Mouse (Mus musculus) CD4-positive, CD25-positive, alpha-beta regulatory T cell, adult 4 months (primary cell): ENCODE measurements around the gene Mblac1. TPM values are rescaled to one million over a fixed set of nuclear protein-coding genes. Genes with fewer than 3 reads are reported as not detected.
"Not testable (repeated sequence)": the region's sequence is repeated elsewhere in the genome, so short reads cannot be mapped to it uniquely, and the experiment has no call there.

Experiments used
- ATAC-seq: one replicate; pipeline ENCODE4 v1.8.0; 2017
- polyA plus RNA-seq, 2 experiments: library from polyadenylated mRNA; unstranded; fragments of 100-300 nt; shearing (Covaris generic); gene quantifications; one replicate each; pipeline ENCODE4 v1.2.1; 2017

The Mblac1 gene
- polyA plus RNA-seq, 2 experiments from 2014 or later = not detected

DNA sequence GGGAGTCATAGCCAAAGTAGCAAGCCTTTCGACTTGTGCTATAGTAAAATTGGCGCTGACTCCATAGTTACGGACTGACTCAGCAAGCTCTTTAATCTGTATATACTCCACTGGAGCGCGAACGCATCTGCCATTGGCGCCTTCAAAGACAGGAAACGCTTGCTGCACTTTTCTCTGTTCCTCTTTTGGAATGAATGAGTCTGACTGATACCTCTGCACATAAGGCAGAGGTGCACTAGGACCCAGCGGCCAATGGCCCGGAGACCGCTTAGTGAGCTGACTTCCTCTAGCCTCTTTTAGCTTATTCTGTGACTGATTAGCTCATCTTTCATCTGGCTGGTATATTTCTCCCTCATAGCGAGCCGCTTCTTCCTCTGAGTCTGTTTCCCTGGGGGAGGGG is 22.5 kb downstream of the Mblac1 start:
- not testable (repeated sequence) for ATAC-seq

GRCm38 (mm10) chr5:138219864-138220263 is 25.8 kb downstream of the Mblac1 start:
- ATAC-seq = no peak

DNA sequence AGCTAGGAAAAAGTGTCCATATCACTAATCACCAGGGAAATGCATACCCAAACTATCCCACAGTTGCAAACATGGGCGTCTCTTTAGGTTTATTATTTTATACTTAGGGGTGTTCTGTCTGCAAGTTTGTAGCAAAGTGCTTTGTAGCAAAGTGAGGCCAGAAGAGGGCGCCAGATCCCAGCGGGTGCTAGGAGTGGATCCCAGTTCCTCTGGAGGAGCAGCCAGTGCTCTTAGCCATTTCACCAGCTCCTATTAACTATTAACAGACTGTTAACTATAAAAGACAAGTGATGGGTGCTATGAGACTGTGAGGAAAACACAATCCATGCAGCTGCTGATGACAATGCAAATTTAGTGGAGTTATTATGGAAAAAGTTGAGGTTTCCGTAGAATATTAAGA is 28.0 kb downstream of the Mblac1 start:
- ATAC-seq = no peak

DNA sequence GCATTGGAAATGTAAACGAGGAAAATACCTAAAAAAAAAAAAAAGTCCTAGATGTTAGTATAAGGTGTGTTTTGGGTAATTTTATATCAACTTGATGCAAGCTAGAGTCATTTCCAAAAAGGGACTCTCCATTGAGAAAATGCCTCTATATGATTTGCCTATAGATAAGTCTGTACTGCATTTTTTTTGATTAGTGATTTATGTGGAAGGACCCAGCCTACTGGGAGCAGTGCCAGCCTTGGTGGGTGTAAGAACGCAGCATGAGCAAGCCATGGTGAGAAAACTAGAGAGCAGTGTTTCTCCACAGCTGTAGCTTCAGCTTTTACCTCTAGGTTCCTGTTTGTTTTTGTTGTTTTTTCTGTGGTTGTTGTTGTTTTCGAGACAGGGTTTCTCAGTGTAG is 29.2 kb downstream of the Mblac1 start:
- no peak for ATAC-seq

- ATAC-seq = no peak
Measured at GRCm38 (mm10) chr5:138225700-138226099, 31.6 kb downstream of the Mblac1 start, which contains the start of gene Nxpe5. Nxpe5 (plus strand) TSS chr5:138225898.

- ATAC-seq = no peak
Measured at GRCm38 (mm10) chr5:138226491-138226890, 32.4 kb downstream of the Mblac1 start.

DNA sequence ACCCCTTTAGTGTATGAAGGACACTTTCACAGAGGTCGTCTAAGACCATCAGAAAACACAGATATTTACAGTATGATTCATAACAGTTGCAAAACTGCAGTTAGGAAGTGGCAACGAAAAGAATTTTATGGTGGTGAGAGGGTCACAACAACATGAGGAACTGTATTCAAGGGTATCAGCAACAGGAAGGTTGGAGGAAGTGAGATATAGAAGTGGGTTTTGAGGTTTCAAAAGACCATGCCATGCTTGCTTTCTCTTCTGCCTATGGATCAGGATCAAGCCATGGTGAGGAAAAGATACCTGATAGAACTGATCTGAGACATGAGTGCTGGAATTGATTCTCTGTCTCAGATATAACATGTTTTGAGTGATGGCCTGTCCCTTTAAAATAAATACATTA is 33.3 kb downstream of the Mblac1 start:
- ATAC-seq = no peak

- no peak for ATAC-seq
Measured at GRCm38 (mm10) chr5:138228026-138228425, 33.9 kb downstream of the Mblac1 start.

DNA sequence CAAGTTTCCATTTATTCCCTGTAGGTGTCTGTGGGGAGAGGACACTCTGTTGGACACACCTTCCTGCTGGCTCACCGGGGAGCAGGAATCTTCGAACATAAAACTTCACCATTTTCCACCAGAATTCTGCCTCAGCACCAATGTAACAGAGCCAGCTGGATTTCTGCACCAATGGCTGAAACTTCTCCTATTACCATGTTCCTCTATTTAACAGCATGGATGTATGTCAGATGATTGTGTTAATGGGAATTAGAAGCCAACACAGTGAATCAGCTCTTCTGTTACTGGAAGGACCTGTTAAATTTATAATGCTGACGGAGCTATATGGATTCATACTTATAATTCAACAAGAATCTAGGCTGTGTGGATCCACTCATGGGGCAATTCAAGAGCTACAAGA is 35.4 kb downstream of the Mblac1 start:
- no peak for ATAC-seq

DNA sequence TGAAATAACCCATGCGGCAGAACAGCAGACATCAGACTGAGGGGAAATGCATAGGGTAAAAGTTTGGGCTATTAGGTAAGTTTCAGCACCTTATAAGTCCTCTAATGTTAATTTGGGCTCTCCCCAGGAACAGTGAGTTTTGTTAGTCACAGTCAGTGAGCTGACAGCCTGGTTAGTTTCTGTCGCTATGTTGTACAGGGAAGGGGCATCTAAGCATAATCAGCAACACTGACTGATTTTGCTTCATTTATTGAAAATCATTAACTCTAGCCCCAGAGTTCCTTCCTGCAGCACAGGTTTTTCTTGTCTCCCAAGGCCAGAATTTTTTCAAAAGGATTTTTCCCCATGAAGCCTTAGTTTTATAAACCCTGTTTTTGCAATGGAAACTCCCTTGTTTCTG is 39.7 kb downstream of the Mblac1 start:
- no peak for ATAC-seq

- no peak for ATAC-seq
Measured at GRCm38 (mm10) chr5:138234224-138234623, 40.1 kb downstream of the Mblac1 start.

DNA sequence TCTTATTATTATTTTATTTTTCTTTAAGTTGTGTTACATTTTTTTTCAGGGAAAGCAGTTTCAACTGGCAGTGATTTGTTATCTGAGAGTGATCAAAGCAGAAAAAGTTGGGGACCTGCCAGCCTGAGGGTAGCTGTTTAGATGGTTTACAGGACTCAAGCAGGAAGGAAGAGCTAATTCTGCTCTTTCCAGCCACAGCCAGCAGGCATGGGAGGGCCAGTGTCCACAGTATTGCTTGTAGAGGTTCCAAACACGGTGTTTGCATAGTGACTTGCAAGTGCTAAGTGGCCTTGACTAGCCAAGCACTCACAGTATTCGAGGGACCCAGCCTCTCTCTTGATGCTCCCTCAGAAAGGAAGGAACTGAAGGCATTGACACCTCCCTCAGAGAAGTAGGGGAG is 47.4 kb downstream of the Mblac1 start:
- no peak for ATAC-seq

Other genes starting within 250 kb of the Mblac1 start
- under 1 TPM in 1 of 2 experiments, not detected in 1; 0.08 TPM for gene Gjc3, start 231.2 kb upstream of the Mblac1 start, polyA plus RNA-seq
- not detected for gene Azgp1, start 212.8 kb upstream of the Mblac1 start, polyA plus RNA-seq
- not detected for gene Smok3a, start 173.1 kb upstream of the Mblac1 start, polyA plus RNA-seq
- gene Smok3b, start 172.9 kb upstream of the Mblac1 start, polyA plus RNA-seq = not detected
- not detected for gene Smok3c, start 141.1 kb upstream of the Mblac1 start, polyA plus RNA-seq
- 10 to 100 TPM in 1 of 2 experiments, 1 to 10 TPM in 1; 9.2 to 13.0 TPM for gene Zkscan1, start 109.2 kb upstream of the Mblac1 start, polyA plus RNA-seq
- gene Zscan21, start 77.4 kb upstream of the Mblac1 start, polyA plus RNA-seq = 10 to 100 TPM; 22.8 TPM
- gene Zfp113, start 38.6 kb upstream of the Mblac1 start, polyA plus RNA-seq = 10 to 100 TPM; 10.6 to 20.3 TPM
- 100 to 1,000 TPM; 184 to 231 TPM for gene Cops6, start 33.2 kb upstream of the Mblac1 start, polyA plus RNA-seq
- gene Ap4m1, start 22.3 kb upstream of the Mblac1 start, polyA plus RNA-seq = 1 to 10 TPM; 5.3 to 6.1 TPM
- gene Mcm7, start 21.9 kb upstream of the Mblac1 start, polyA plus RNA-seq = 10 to 100 TPM; 47.6 to 74.5 TPM
- 10 to 100 TPM; 60.5 to 73.4 TPM for gene Taf6, start 6.9 kb upstream of the Mblac1 start, polyA plus RNA-seq
- 10 to 100 TPM; 42.2 to 61.8 TPM for gene Cnpy4, start 6.8 kb upstream of the Mblac1 start, polyA plus RNA-seq
- gene Nxpe5, start 31.6 kb downstream of the Mblac1 start, polyA plus RNA-seq = under 1 TPM in 1 of 2 experiments, not detected in 1; 0.31 TPM
- 100 to 1,000 TPM; 111 to 120 TPM for gene Lamtor4, start 61.2 kb downstream of the Mblac1 start, polyA plus RNA-seq
- gene BC037034, start 69.7 kb downstream of the Mblac1 start, polyA plus RNA-seq = 1 to 10 TPM; 2.7 to 4.4 TPM
- gene Gal3st4, start 78.5 kb downstream of the Mblac1 start, polyA plus RNA-seq = under 1 TPM in 1 of 2 experiments, not detected in 1; 0.77 TPM
- gene Gm43720, start 85.6 kb downstream of the Mblac1 start, polyA plus RNA-seq = not detected
- under 1 TPM; 0.19 to 0.96 TPM for gene Gpc2, start 85.7 kb downstream of the Mblac1 start, polyA plus RNA-seq
- gene Stag3, start 85.9 kb downstream of the Mblac1 start, polyA plus RNA-seq = under 1 TPM in 1 of 2 experiments, not detected in 1; 0.70 TPM
- gene Pvrig, start 147.6 kb downstream of the Mblac1 start, polyA plus RNA-seq = 10 to 100 TPM; 12.0 to 12.9 TPM
- 10 to 100 TPM; 17.5 to 19.9 TPM for gene Zfp157, start 247.2 kb downstream of the Mblac1 start, polyA plus RNA-seq